Mouse (Mus musculus): ENCODE data around the gene Disp1. TPM values are rescaled to one million over a fixed set of nuclear protein-coding genes. Genes with fewer than 3 reads are reported as not detected.

The Disp1 gene
- polyA plus RNA-seq, 1 experiment from 2014 or later = 5.5 TPM

DNA sequence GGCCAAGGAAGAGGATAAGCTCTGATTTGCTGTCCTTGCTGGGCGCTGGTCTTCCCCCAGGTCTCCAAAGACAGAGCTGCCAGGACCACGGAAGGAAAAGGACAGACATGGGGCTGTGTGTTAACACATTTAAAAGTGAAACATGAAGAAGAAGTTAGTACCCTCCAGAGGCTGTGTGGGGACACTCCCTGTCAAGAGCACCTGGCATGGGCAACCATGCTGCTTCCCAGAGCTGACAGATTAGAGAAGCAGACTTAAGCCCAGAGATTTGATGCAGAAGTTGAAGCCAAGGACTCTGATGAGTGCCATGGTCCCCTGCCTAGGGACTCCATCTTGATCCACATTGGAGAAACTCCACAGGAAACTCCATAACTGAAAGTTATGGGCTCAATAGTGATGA, 160.7 kb downstream of the Disp1 start:
- H3K27me3 ChIP-seq (replicated peaks; ENCODE audit: control insufficient read depth, insufficient read depth, low read length) = no peaks in the 10 kb centered on the region
- H3K4me1 ChIP-seq (ENCODE audit: control insufficient read depth, insufficient read depth, low read length) = no peaks in the 10 kb centered on the region
- H3K9ac ChIP-seq (ENCODE audit: low read length) = no peak overlapping the region

DNA sequence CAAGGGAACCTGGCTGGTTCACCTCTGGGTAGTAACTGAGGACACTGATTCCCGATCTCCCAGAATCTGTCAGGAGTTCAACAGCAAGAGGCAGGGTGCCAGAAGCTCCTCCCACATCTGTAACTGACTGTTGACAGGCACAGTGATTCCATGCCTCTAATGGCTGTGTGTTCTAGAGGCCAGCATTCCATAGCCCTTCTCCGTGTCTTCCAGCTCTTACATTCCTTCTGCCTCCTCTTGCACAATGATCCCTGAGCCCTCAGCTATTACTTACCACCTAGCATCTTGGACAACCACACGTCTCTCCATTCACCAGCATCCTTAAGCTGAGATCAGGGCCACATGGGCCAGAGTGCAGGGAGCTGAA, 165.1 kb downstream of the Disp1 start:
- ATAC-seq = no peak
- 46% methylated on average over 3 of the region's 3 CpGs for WGBS
- no peak overlapping the region for H3K27ac ChIP-seq (ENCODE audit: low read depth, low read length)
- no peak for DNase-seq (ENCODE audit: low spot score)
- no peaks in the 10 kb centered on the region; the same call in 1 of the 2 replicates for H3K4me1 ChIP-seq (ENCODE audit: control insufficient read depth, insufficient read depth, low read length)
- H3K4me2 ChIP-seq (ENCODE audit: low read length) = no peak overlapping the region
- no peak overlapping the region for H3K4me3 ChIP-seq (ENCODE audit: low read depth, low read length)
- no peaks in the 10 kb centered on the region for H3K27me3 ChIP-seq (replicated peaks; ENCODE audit: control insufficient read depth, insufficient read depth, low read length)
- no peaks in the 10 kb centered on the region for H3K9me3 ChIP-seq (replicated peaks; ENCODE audit: control insufficient read depth, low read length)
- H3K9ac ChIP-seq (ENCODE audit: low read length) = no peak overlapping the region
- H3K36me3 ChIP-seq (ENCODE audit: control insufficient read depth, insufficient read depth, low read length) = no peaks in the 10 kb centered on the region

More for the DNA sequence above, 160.7 kb downstream of the Disp1 start:
- DNase-seq (ENCODE audit: low spot score) (no peak), ATAC-seq (no peak)
- Histone ChIP-seq H3K36me3 (ENCODE audit: control insufficient read depth, insufficient read depth, low read length) (no peaks in the 10 kb centered on the region), H3K27ac (ENCODE audit: low read depth, low read length) (no peak overlapping the region), H3K4me3 (ENCODE audit: low read depth, low read length) (no peak overlapping the region), H3K4me2 (ENCODE audit: low read length) (no peak overlapping the region), H3K9me3 (replicated peaks; ENCODE audit: control insufficient read depth, low read length) (no peaks in the 10 kb centered on the region)
- 86% methylated on average over 2 of the region's 2 CpGs for WGBS

DNA sequence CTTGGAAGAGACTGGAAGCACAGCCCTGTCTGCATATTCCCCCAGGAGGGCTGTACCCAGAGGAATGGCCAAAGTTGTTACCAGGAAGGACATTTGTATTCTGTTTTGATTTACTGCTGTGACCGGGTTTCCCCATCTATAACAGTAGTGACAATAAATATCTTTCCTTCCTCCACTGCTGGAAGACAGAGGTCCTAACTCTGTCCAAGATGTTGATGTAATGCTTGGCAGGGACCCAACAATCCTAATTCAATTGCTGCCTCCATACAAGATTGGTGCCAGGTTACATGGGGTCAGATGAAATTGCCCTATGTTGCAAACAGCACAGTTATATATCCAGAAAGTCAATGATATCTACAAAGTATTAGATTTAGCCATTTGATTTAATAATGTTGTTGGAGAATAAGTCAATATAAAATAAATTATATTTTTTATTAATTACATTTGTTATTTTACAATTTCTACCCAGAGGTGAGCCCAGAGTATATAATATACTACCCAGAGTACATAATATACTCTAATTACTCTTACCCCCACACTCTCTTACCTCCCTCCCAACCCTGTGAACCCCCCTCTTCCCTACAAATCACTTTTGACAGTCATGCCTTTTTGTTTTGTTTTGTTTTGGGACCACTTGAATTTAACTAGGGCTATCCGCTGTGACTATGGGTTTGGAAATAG, 165.6 kb downstream of the Disp1 start:
- no peaks in the 10 kb centered on the region; the same call in 1 of the 2 replicates for H3K4me1 ChIP-seq (ENCODE audit: control insufficient read depth, insufficient read depth, low read length)
- DNase-seq (ENCODE audit: low spot score) (no peak), ATAC-seq (no peak)
- no peak overlapping the region for H3K9ac ChIP-seq (ENCODE audit: low read length)
- no peaks in the 10 kb centered on the region for H3K27me3 ChIP-seq (replicated peaks; ENCODE audit: control insufficient read depth, insufficient read depth, low read length)
- no peaks in the 10 kb centered on the region for H3K36me3 ChIP-seq (ENCODE audit: control insufficient read depth, insufficient read depth, low read length)
- WGBS = 56% methylated on average over 2 of the region's 2 CpGs
- H3K4me3 ChIP-seq (ENCODE audit: low read depth, low read length) = no peak overlapping the region
- H3K4me2 ChIP-seq (ENCODE audit: low read length) = no peak overlapping the region
- no peak overlapping the region for H3K27ac ChIP-seq (ENCODE audit: low read depth, low read length)
- H3K9me3 ChIP-seq (replicated peaks; ENCODE audit: control insufficient read depth, low read length) = no peaks in the 10 kb centered on the region

DNA sequence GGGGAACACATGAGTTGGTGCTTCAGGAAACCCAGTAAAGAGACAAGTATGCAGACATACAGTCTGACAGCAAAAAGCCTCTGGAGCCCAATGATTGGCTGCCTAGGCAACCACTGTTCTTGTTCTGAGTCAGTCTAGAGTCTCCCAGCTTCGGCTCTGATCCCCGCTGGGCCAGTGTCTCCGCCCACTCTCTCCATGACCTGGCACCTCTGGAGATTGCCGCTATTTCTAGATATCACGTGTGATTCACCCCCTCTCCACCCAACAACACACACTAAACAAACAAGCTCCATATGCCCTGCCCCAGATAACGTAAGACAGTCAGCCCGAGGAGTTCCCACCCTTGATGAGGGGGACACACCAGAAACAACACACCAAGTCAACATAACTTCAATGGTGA, 168.7 kb downstream of the Disp1 start:
- Histone ChIP-seq H3K9me3 (replicated peaks; ENCODE audit: control insufficient read depth, low read length) (no peaks in the 10 kb centered on the region), H3K27me3 (replicated peaks; ENCODE audit: control insufficient read depth, insufficient read depth, low read length) (peaks cover 5% of the 10 kb centered on the region; the same call in 1 of the 2 replicates), H3K36me3 (ENCODE audit: control insufficient read depth, insufficient read depth, low read length) (no peaks in the 10 kb centered on the region), H3K4me3 (ENCODE audit: low read depth, low read length) (no peak overlapping the region), H3K4me1 (ENCODE audit: control insufficient read depth, insufficient read depth, low read length) (peaks cover 6% of the 10 kb centered on the region), H3K27ac (ENCODE audit: low read depth, low read length) (no peak overlapping the region), H3K4me2 (ENCODE audit: low read length) (no peak overlapping the region), H3K9ac (ENCODE audit: low read length) (no peak overlapping the region)
- WGBS = 87% methylated on average over 7 of the region's 7 CpGs
- no peak for DNase-seq (ENCODE audit: low spot score)
- ATAC-seq = no peak

- Histone ChIP-seq H3K9ac (ENCODE audit: low read length) (no peak overlapping the region), H3K4me3 (ENCODE audit: low read depth, low read length) (no peak overlapping the region), H3K4me1 (ENCODE audit: control insufficient read depth, insufficient read depth, low read length) (peaks cover 13% of the 10 kb centered on the region), H3K36me3 (ENCODE audit: control insufficient read depth, insufficient read depth, low read length) (no peaks in the 10 kb centered on the region), H3K4me2 (ENCODE audit: low read length) (no peak overlapping the region), H3K9me3 (replicated peaks; ENCODE audit: control insufficient read depth, low read length) (no peaks in the 10 kb centered on the region), H3K27ac (ENCODE audit: low read depth, low read length) (no peak overlapping the region), H3K27me3 (replicated peaks; ENCODE audit: control insufficient read depth, insufficient read depth, low read length) (peaks cover 13% of the 10 kb centered on the region)
- ATAC-seq (no peak), DNase-seq (ENCODE audit: low spot score) (peak; percentile 57)
- WGBS = 72% methylated on average over 6 of the region's 6 CpGs
These were observed 172.0 kb downstream of the Disp1 start for GRCm38 (mm10) chr1:183049295-183049694.

- no peak overlapping the region for H3K4me2 ChIP-seq (ENCODE audit: low read length)
- no peak overlapping the region for H3K9ac ChIP-seq (ENCODE audit: low read length)
- peaks cover 22% of the 10 kb centered on the region for H3K27me3 ChIP-seq (replicated peaks; ENCODE audit: control insufficient read depth, insufficient read depth, low read length)
- no peak overlapping the region for H3K4me3 ChIP-seq (ENCODE audit: low read depth, low read length)
- H3K9me3 ChIP-seq (replicated peaks; ENCODE audit: control insufficient read depth, low read length) = no peaks in the 10 kb centered on the region
- no peaks in the 10 kb centered on the region for H3K36me3 ChIP-seq (ENCODE audit: control insufficient read depth, insufficient read depth, low read length)
- no peak overlapping the region for H3K27ac ChIP-seq (ENCODE audit: low read depth, low read length)
- DNase-seq (ENCODE audit: low spot score) = no peak
- WGBS = 45% methylated on average over 5 of the region's 5 CpGs
- peak; percentile 52 for ATAC-seq
- peaks cover 13% of the 10 kb centered on the region for H3K4me1 ChIP-seq (ENCODE audit: control insufficient read depth, insufficient read depth, low read length)
These were observed 173.3 kb downstream of the Disp1 start for GRCm38 (mm10) chr1:183047913-183048523.

DNA sequence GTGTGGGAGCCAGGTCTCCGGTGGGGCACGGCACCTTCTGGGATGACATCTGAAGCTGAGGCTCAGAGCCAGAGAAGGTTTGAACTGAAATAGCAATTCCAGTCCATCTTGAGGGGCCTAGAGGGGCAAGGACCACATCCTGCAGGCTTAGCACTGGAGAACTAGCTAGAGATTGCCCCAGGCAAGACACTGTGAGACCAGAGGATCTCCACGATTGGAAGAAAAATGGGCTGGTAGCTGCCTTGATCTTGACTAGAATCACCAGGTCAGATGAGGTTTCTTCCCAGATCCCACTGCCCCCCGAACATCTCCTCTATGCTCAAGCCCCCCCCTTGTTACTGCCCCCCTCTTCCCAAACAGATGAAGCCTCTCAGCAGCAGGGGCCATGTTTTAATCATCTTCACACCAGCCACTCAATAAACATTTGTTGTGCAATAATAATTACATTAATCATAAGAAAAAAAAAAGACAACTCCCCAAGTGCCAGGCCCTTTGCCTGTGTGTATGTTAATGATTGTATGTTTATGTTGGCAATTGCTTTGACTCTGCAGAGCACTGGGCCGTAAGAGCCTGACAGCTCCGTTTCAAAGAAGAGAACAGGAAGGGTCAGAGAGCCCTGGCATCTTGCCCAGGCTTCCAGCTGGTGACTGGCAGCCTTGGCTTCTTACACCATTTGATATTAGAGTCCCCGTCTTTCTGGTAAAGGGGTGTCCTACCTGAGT, 174.0 kb downstream of the Disp1 start:
- H3K36me3 ChIP-seq (ENCODE audit: control insufficient read depth, insufficient read depth, low read length) = no peaks in the 10 kb centered on the region
- H3K27ac ChIP-seq (ENCODE audit: low read depth, low read length) = no peak overlapping the region
- peaks cover 13% of the 10 kb centered on the region for H3K4me1 ChIP-seq (ENCODE audit: control insufficient read depth, insufficient read depth, low read length)
- H3K27me3 ChIP-seq (replicated peaks; ENCODE audit: control insufficient read depth, insufficient read depth, low read length) = peaks cover 22% of the 10 kb centered on the region
- H3K9ac ChIP-seq (ENCODE audit: low read length) = no peak overlapping the region
- no peaks in the 10 kb centered on the region for H3K9me3 ChIP-seq (replicated peaks; ENCODE audit: control insufficient read depth, low read length)
- ATAC-seq = peak; percentile 86
- no peak overlapping the region for H3K4me2 ChIP-seq (ENCODE audit: low read length)
- peak; percentile 78 for DNase-seq (ENCODE audit: low spot score)
- H3K4me3 ChIP-seq (ENCODE audit: low read depth, low read length) = no peak overlapping the region
- 38% methylated on average over 7 of the region's 7 CpGs for WGBS

DNA sequence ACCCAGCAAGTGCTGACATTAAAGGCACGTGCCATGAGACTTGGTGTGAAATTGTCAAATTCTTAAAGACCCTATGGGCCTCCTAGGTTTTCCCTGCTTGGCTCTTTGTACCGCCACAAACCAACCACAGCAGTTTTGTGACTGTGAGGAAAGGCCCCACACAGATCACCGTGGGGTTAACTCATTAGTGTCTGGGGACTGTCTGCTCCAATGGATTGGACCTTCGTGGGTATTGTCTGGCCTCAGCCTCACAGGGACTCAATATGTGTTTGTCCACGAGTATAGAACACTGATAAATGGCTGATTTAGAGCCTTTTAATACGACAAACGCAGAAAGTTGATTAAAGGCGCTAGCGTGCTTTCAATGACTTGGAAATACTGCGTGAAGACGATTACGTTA, 175.2 kb downstream of the Disp1 start:
- 6% methylated on average over 12 of the region's 12 CpGs for WGBS

More for the DNA sequence above, 175.2 kb downstream of the Disp1 start:
- H3K27me3 ChIP-seq (replicated peaks; ENCODE audit: control insufficient read depth, insufficient read depth, low read length) = peaks cover 22% of the 10 kb centered on the region
- no peak overlapping the region for H3K4me2 ChIP-seq (ENCODE audit: low read length)
- H3K4me3 ChIP-seq (ENCODE audit: low read depth, low read length) = no peak overlapping the region
- no peaks in the 10 kb centered on the region for H3K9me3 ChIP-seq (replicated peaks; ENCODE audit: control insufficient read depth, low read length)
- H3K9ac ChIP-seq (ENCODE audit: low read length) = no peak overlapping the region
- H3K4me1 ChIP-seq (ENCODE audit: control insufficient read depth, insufficient read depth, low read length) = peaks cover 13% of the 10 kb centered on the region
- DNase-seq (ENCODE audit: low spot score) = no peak
- H3K36me3 ChIP-seq (ENCODE audit: control insufficient read depth, insufficient read depth, low read length) = no peaks in the 10 kb centered on the region
- H3K27ac ChIP-seq (ENCODE audit: low read depth, low read length) = no peak overlapping the region
- ATAC-seq = no peak

Measured in forebrain, embryonic 14.5 days (tissue).